Mouse (Mus musculus) heart, postnatal 36 days (tissue): ENCODE data around the gene Mei4. TPM values are rescaled to one million over a fixed set of nuclear protein-coding genes. Genes with fewer than 3 reads are reported as not detected.

Source experiments
- DNase-seq, 2 experiments: peaks; one replicate each; pipeline ENCODE4 v3.0.0; 2021 to 2022
- intact Hi-C: fragments of 180-260 bp; cut with DNase I; formaldehyde crosslinking; loops from one replicate; pipeline ENCODE4 v1.15.1; 2025
- total RNA-seq, 2 experiments: library from RNA; stranded (reverse); gene quantifications; 2 replicates each; pipeline ENCODE4 v1.2.3; 2021

The Mei4 gene
- total RNA-seq, 2 experiments from 2014 or later, result not detected

DNA sequence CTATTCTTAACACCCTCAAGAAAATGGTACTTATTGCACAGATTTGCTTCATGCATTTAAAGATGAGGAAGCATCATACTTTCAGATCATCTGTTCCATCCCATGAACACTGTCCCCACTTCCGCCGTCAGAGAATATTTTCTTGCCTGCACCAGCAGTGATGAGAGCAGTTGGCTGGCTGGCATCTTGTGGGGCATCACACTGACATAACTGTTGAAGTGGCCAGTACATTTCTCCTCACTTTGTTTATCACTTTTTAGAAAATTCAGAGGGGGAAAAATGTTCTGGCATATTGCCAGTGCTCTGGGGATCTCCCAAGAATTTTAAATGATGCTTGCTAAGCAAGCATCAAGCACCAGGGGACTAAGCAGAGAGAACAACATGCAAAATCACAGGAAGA is 251.4 kb downstream of the Mei4 start:
- DNase-seq, result no peak
- intact Hi-C loops, result no loop called here

DNA sequence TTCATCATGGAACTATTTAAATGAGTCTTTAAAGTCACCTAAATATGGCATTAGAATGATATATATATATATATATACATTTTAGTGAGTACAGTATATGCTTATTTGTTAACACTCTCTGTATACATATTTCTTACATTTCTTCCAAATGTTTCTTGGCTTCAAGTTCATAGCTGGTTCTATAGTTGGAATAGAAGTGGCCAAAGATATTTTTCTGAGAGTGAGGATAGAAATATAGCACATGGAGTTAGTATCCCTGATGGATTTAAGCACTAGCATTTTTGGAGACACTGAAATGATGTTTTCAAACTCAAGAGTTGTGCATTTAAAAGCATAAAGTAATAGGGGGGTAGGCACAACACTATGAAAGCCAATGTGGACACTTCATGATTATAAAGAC is 272.6 kb downstream of the Mei4 start:
- no peak for DNase-seq
- intact Hi-C loops, result no loop called here

DNA sequence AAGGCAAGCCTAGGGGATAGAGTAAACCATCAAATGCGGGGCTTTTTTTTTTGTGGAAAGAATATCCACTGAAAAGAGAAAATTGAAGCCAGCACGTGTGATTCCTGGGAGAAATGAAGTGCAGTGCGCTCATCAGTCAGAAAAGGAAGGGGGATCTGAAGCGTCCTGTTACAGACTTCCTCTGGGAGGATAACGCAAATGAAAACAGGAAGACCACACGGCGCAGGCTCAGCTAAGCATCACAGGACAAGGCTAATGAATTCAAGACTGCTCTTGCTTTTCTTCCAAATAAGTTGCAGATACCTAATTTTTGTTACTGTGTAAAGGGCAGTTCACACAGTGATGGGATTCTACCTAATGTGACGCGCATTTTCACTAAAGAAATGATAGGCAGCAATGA is 296.7 kb downstream of the Mei4 start:
- intact Hi-C loops, result no loop called here
- no peak for DNase-seq

DNA sequence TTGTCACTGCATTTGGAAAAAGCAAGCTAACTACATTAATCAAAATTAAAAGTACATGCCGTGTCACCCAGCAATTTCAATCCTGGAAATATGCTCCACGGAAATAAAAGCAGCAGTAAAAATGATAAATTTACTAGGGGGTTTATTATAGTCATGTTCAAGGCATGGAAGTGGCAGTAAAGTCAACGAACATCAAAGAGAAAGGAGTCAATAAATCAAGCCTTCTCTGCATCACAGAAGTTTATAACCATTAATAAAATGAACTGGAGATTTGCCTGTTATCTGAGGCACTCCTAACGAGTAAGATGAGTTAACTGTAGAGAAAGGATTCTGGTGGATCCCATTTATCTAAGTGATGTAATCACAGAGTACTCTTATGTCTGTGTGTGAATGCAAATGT is 298.9 kb downstream of the Mei4 start:
- DNase-seq, result no peak
- intact Hi-C loops, result no loop called here

DNA sequence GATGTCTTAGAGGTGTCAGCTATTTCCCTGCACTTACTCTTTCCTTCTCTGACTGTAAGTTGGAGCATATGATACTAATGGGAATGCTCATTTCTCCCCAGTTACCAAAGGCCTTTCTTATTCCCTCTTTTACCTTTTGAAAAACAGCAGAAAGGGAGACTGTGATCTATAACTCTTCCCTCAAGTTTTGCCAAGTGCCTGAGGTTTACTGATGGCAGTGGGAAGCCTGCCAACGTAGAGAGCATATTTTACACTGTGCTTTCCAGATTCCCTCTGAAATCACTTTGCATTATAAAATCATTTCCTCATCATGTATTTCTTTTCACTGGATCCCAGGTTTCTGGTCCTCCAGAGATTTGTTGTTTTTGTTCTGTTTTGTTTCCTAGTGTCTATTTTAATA is 354.5 kb downstream of the Mei4 start:
- intact Hi-C loops, result no loop called here

DNA sequence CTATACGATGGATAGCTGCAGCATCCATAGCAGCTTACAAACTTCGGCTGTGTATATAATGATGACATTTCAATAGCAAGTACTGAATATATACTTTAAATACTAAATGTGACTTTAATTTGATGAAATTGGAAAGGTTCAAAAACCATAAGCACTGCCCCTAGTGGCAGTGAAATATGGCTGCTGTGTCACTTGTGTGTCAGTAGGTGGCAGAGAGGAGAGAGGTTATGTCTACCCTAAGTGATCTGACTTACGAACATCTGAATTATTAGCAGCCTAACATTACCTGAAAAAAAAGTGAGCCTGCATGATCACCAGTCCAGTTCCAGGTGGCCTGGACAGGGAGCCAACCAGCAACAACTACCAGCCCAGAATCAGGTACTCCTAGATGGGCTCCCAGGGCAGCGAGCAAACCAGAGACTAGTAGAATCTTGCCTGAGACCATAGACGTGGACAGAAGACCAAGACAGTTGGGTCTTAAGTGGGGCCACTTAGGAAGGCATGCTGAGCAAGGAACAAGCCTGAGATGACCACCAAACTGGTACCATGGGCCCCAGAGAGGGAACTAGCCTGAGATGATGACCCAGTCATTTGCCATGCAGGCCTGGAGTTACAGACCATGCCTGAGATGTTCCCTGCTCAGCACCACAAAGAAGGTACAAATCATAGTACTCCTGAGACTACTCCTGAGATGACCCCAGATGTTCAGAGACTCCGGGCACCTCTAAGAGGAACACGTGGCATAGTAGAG is 384.4 kb downstream of the Mei4 start:
- intact Hi-C loops, result loop anchor here (2.0 kb wide), 1 partner anchor 395 kb away; no protein-coding TSS in a partner anchor
- no peak for DNase-seq

More for the DNA sequence above, 354.5 kb downstream of the Mei4 start:
- DNase-seq, result no peak

Other genes with a start within 250 kb of the Mei4 start
- under 1 TPM; 0.28 to 0.51 TPM for gene Htr1b, start 229.8 kb upstream of the Mei4 start, total RNA-seq